Mouse (Mus musculus) ZHBTc4 (cell line): Measurements from ENCODE around the gene Eif3m.
"Not testable (repeated sequence)": the region's sequence is repeated elsewhere in the genome, so short reads cannot be mapped to it uniquely, and the experiment has no call there.

Experiments used
- DNase-seq: peaks from one replicate; pipeline ENCODE4 v3.0.0-alpha.2; 2011; ENCODE audit warnings: low read depth, low spot score

The Eif3m gene

DNA sequence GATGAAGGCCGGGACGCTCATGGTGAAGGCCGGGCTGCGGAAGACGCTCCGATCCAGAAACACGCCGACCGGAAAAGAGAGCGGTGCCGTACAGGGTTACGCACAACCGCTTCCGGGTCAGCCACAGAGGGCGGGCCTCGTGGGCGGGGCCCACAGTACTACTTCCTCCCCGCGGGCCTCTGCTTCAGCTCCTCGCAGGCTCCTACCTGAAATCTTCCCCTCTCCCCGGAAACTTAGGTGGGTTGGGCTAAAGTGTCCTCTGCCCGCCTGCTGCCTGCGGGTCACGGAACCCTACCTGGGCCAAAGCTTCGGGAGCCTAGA, at the start of gene Eif3m:
Eif3m (minus strand) TSS at position 114 of the 321 bp plus-strand sequence.
- DNase-seq: peak; percentile 97

DNA sequence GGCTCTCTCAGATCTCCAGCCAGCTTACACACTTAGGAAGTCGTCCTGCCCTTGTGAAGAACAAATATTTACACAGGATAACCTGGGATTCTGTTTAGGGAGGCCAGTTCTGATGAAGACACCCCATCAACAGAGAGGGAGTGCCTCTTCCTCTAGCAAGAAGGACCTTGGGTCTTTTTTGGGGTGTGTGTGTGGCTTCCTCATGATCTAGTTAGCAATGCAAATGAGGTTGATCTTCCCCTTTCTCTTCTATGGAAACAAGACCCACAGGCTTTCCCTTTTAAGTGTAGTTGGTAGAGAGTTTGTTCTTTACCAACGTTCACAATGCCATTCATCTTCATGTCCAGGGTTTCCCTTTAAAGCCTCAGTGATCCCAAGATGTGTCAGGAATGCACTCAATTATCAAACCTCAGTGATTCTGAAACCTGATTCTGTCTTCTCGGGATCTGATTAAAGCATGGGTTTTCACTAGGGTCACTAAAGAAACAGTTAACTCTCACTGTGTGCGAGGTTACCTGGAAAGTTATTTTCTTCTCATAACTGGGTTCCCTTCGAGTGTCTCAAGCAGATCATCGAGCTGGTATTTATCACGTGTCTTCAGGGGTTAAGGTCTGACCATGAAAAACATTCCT, 46.0 kb upstream of the Eif3m start:
- no peak for DNase-seq

DNA sequence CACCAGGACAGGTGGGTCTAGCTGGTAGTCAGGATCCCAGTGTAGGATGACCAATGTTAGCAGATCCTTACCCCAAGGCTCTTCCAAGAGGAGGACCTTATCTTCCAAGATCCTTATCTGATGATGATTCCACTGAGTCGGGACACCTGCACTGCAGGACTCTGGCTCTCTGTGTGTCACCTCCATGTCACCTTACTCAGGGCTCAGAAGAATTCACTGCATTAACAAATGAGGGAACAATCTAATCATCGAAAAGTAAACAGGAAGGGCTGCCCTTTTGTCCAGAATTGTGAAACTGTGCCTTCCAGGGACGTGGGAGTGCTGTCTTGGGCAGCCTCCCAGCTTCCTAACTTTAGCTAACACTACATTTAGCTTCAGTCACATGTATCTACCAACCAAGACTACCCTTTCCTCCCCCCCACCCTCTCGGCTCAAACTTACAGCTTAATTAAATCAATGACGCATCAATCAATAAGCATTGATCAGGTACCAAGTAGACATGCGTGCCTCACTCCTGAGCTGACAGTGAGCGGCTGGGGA, 41.8 kb upstream of the Eif3m start:
- no peak for DNase-seq

DNA sequence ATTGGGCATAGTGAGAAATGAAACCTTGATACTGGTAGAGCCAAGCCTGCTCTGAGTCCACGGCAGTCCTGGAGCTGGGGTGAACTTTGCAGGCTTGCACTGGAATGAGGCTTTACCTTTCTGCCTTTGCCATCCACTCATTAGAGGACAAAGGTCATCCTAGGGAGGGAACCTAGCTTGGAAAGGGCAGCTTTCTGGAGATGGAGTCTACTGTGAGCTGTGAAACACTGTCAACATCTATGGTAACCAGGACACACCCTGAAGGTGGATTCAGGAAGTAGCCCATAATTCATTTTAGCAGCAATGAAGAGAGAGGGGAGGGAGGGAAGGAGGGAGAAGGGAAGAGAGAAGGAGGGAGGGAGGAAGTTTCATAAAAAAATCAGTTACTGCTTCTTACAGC, 38.6 kb upstream of the Eif3m start:
- DNase-seq: no peak

DNA sequence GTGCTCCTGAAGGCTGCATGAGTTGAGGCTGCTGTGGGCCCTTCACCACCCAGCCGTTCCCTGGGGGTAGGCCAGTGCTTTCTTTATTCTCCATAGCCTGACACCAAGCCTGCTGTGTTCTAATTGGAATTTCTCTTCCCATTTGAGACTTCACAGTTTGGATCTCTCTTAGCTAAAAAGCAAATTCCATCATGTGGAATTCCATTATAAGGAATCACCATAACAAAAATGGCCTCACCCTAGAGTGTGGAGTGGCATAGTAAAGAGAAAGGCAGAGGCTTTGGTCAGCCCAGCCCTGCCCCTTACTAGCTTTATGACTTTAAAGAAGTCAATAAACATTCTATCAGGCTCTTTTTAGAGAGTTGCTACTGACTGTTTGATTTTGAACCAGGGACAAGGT, 31.4 kb upstream of the Eif3m start:
- DNase-seq: peak; percentile 88

DNA sequence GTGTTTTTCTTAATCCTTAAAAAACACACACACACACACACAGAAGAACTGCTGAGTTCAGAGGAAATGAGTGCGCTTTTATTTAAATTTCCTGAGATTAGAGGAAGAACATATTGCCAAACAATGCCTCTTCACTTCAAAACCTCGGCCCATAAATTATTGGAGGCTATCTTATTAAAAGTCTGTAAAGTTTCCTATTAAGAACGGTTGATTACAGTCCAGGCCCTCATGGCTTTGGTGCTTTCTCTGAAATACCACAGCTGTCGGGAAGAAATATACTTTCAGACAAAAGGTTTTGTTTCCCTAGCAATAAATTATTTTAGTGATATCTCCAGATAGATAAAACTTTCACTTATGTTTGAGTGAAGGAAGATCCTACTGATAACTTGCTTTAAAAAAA, 26.3 kb upstream of the Eif3m start:
- no peak for DNase-seq

DNA sequence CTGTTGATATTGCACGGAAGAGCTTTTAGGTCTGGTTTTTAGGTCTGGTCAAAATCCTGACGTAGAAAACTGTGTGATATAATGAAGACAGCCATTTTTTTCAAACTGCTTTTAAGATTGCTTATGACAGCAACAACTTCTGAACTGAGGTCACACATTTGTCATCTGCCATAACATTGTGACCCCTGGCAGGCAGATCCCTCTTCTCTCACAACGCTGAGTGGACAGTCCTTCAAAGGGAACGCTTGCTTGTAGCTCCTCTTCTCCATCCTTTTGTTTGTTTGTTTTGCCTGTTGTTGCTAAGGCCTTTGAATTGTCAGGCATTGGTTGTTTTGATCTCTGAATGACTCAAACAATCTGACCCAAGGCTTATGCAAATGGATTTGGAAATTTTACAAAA, 24.0 kb upstream of the Eif3m start:
- DNase-seq: no peak

DNA sequence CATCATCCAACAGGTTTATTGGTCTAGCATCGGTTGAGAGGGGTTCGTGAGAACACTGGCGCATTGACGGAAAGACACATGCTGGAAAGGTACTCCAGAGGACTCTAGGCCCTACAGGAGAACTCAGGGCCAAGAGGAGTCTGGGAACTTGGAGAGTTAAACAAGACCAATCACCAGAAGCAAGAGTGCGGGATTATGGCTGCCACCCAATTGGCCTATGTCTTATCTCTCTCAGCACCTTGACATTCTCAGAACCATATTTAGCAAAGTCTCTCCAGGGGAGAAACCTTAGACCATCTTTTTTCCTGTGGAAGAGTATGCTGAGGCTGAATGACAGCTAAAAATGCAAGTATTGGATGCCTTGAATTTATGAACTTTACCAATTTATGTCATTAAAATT, 22.0 kb upstream of the Eif3m start:
- DNase-seq: no peak

DNA sequence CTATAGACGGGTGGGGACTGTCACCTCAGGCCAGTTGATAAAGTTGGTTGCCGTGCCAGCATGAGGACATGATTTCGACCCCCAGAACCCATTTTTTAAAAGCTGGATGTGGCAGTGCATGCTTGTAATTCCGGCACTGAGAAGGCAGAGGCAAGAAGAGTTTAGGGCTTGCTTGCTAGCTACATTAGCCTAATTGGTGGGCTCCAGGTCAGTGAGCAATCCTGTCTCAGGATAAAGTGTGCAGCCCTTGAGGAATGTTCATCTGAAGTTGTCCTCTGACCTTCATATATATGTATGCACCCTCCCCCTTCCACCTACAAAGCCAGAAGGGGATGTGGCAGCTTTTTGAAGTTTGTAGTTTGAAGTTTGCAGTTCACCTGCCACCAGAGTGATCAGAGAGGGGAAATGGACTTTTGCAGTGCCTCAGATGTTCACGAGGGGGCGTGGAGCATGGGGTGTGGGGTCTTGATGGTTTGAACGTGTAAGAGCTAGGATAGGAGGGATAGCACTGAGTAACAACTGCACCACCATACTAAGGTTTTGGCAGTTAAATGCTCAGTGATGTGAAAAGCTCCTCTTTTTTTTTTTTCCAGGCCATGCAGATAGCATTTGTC, 21.2 kb upstream of the Eif3m start:
- peak; percentile 64 for DNase-seq

DNA sequence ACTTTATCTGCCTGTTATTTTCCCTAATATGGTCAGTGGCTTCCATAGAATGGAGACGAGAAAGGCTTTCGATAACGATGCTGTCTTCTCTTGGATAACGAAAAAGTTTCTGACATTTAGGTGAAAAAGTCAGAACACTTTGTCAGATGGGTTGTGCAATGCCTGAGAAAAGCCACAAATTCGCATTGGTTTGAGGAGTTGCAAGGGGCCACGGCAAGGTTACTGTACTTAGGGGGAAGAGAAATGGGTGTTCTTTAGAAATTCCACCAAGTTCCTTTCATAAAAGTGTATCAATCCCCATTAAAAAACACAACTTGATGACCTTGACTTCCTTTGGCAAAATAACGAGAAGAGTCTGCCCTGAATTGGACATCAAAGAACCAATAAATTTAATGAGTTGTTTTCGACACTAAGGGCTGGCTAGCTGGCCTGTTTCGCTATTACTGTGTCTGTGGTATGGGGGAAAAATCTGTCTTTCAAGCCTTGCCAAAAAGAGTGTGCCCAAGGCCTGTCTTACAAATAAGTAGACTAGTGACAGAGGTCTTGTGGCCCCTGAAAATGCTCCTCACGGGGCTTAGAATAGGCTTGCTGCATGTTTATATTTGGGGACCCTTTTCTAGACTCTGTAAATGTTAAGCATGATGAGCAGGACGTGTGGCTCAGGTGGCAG, 19.7 kb upstream of the Eif3m start:
- no peak for DNase-seq

DNA sequence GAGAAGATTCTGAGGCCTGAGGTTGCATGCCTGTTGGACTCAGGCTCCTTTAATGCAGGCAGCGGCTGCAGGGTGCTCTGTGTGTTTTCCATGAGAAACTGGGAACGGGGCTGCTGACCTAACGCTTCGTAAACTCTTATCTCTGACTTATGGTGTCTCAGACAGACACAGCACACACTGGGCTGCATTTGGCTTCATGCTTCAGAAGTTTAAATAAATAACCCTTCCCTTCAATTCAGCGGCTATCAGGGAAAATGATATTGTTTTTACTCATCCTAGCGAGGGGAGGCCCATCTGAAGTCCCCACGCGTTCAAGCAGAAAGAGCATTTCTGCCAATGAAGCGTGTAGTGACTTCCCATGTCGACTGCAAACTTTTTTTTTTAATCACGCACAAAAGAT, 19.1 kb upstream of the Eif3m start:
- no peak for DNase-seq

DNA sequence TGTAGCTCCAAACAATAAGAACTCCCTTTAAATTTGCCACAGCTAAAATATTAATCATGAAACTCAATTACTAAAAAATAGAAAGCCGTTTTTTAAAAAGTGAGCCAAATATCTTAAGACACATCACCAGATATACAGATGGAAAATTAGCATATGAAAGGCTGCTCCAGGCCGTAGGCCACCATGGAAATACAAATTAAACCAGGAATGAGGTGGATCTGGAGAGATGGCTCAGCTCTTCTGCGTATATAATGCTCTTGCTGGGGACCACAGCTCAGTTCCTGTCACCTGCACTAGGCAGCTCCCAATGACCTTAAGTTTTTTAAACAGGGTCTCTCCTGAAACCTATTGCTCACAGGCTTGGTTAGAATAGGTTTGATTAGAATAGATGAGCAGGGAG, 17.2 kb upstream of the Eif3m start:
- DNase-seq: no peak

DNA sequence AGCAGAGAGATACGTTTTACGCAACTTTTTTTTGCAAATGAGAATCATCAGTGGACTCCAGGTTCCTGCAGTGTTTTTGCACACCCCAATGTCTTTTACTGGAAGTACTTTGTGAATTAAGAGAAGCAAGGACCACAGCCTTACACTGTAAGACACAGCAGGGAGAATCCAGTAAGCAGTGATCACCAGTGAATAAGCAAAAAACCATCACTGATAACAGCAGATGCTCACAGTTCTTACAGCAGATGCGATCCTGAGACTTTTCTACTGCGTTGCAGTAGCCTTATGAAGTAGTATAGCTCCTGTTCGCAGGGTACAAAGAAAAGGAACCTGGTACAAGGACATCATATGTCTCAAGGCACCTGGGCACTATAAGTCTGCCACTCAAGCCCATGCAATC, 13.6 kb upstream of the Eif3m start:
- DNase-seq: no peak

DNA sequence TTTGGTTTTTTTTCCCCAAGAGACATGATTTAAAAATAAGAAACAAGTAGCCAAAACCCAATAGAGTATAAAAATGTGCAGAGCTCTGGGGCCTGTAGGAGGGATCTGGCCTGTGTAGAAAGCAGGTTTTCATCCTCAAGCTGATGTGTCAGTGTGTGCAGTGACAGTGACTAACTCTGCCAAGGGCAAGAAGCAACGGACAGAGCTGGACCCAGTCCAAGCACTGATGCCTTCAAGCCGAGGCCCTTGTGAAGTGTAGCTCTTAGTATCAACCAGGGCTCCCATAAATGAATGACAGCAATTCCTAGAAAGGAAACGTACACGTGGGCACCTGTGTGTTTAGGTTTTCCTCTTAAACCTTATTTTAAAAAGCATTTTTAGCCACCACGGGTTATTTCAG, 11.9 kb upstream of the Eif3m start:
- DNase-seq: no peak

DNA sequence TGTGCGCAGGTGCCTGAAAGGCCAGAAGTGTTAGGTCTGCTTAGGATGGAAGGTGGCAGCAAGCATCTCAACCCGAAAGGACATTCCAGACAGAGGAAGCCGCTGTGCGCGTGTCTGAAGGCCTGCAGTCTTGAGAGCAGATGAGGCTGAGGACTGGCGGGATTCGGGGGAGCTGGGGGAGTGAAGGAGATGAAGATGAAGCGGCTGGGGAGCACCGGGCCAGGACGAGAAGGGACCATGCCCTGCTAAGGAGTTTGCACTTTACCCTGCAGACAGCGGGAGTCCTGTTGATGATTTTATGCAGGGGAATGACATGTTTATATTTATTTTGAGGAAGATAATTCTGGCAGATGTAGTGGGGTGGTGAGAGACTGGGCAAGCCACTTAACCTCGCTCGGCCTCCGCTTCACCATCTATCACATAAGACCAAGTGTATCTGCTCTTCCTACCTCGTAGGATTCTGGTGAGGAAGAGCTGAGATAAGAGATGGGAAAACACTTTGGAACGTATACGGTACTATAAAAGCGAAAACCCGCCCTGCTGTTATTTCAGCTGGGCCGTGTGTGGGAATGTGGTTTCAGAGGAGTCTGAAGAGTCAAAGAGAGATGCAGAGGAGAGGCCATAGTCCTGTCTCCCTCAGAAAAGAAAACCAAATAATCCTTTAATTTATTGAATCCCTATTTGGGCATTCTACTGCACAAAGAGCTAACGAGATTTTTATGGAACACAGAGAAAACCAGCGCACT, 10.2 kb upstream of the Eif3m start:
- peak; percentile 23 for DNase-seq

DNA sequence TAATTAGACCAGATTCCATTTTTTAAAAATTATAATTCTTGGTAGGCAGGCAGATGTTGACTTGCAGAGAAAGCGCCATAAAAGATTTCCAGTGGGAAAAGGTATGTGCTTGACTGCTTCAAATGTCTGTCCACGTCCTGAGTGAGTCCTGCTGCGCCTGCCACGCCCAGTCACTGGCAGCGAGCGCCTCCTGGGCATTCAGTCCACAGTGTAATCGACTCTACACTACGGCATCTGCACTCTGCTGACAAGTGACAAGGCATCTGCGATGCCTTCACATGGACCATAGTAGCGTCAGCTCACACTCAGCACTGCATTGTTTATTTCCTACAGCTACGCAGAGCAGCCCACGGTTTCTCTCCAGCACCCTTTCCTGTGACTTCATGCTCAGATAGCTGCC, 8.7 kb upstream of the Eif3m start:
- not testable (repeated sequence) for DNase-seq

DNA sequence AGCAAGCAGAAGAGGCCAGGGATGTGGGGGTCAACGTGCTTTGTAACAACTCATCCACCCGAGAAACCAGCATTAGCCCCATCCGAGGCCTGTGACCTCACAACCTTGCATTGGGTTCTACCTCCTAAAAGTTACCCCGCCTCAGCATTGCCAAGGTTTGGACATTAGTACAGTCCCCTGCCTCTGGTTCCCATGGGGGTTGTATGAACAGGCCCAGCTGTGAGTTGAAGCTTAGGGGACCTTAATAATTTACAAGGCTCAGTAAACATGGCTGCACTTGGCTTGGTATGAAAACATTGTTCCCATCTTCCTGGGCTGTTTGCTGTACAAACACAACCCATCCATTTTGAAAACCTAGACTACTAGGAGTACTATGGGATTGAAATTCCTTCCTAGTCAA, 6.9 kb upstream of the Eif3m start:
- DNase-seq: no peak

DNA sequence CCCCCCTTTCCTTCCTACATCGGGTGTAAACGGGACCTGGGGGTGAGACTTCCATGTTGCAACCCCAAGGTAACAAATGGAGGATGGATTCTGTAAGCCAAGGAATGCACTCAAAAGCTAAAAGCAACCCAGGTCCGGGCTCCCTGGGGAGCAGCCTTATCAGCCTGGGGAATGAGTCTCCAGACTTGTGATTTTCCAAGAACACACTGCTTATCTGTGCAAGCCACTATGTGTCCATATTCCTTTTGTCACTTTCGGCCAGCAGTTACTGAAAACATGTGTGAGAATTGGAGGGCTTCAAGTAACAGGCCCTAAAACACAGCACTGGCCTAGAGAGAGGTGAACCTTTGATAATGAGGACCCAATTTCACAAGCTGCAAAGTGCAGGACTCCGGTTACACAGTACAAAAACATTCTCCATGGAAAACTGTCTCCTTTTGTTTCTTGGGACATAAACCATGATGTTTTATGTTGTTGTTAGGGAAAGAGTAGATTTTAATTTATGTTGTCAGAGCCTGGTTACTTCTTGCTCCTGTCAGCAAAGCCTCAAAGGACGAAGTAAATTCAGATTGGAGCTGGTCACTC, 6.2 kb upstream of the Eif3m start:
- DNase-seq: no peak

DNA sequence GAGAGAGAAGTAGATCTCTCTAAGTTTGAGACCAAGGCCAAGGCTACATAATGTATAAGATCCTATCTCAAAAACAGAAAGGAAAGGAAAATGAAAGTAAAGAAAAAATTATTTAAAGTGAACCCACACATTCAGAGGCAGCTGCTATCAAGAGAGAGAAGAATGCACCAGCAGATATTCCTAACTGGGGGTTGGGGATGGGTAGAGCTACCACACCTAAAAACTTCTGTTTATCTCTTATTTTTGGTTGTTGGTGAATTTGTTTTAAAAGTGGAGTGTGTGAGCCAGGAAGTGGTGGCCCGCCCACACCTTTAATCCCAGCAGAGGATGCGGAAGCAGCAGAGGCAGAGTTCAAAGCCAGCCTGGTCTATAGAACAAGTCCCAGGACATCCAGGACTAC, 5.0 kb upstream of the Eif3m start:
- DNase-seq: no peak

DNA sequence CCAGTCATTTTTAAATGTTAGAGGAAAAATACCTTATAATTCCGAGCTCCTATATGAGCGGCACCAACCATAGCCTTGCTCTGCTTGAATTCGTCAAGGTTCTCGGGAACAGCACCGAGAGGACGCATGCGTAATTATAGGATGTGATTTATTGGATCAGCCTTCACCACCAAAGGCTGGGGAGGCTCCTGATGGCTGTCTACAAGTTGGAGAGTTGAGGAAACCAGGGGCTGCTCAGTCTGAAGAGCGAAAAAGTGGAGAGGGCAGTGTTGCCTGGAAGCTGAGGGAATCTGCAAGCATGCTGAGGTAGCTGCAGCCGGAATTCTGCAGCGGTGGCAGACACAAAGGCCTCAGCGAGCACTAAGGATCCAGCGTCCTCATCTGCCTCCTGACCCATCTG, 4.4 kb upstream of the Eif3m start:
- no peak for DNase-seq

DNA sequence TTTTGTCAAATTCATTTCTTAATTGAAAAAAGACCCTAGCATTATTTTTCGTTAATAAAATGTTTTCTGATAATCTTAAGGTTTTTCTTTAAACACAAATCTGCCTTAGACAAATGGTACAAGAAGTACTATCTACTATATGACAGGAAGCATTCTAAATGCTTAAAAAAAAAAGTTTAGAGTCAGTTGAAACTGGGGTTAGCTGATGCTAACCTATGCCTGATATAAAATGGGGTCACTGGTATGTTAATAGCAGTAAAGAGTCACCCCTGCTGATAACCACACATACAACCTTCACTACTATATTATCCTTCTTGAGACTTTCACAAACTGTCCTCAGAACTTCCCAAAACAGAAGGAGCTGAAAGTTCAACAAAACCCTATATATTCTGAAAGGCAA, 2.6 kb upstream of the Eif3m start:
- no peak for DNase-seq

DNA sequence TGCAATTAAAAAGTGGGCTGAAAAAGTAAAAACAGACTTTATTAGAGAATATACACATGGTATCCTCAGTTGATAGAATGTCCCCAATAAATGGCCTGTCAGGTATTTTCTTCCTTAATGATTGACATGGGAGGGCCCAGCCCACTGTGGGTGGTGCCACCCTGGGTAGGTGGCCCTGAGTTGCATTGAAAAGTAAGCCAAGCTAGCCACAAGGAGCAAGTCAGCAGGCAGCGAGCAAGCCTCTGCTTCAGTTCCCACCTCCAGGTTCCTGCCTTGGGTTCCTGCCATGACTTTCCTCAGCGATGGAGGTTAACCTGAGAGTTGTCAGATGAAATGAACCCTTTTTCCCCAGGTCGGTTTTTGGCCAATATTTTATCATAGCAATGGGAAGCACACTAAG, 922 bp upstream of the Eif3m start:
- peak; percentile 50 for DNase-seq
